Mouse (Mus musculus): Measurements from ENCODE around the gene Oaz2.

Gene Oaz2

DNA sequence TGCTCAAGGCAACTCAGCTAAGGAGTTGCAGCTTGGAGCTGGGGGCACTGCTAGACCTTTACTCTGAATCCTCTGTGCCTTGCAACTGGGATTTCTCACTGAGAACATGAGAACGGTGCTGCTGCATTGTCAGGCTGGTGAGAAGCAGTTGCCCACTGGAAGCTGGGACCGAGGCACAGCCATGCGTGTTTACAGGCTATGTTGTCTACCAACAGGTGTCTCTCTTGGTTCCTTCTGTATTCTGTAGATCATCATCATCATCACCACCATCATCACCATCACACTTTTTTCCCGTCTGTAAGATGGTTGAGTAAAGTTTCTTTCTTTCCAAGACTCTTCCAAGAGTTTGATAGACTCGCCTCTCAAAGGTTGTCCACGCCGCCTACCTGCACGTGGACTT, at the start of gene Oaz2:
Gene Oaz2, plus strand, starts transcription at position 301 of the 400 bp plus-strand sequence.
- in situ Hi-C loops (cut with MboI) = no loop called here

DNA sequence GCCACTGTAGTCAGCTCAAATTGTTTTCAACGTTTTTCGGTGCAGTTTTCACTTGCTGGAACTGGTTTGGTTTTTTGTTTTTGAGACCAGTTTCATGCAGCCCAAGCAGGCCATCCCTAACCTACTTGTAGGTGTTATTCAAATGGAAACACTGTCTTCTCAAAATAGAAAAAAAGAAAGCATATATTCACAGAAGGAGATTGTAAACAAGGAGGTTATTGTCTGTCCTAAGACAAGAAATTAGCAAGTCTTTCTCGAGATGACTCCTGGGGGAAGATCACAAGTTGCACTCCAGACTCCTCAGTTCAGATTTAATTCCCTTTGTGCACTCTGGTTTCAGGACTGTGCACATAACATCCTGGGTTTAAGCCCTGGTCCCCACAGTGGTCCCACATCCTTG, 48.5 kb upstream of the Oaz2 start:
- in situ Hi-C loops (cut with MboI) = no loop called here

DNA sequence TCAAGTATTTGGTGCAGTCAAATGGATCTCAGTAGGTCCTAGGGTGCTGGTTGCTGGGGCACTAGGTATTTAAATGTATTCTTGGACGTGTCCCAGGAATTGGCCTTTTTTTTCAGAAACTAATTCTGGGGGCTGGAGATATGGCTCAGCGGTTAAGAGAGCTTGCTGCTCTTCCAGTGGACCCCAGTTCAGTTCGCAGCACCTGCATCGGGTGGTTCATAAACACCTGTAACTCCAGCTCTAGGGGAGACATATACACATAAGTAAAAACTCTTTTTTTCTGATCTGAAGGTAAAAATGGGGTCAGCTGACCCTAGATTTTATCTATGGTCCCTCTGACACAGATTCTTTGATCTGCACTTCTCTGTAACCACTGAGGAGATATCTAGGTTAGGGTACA, 46.6 kb upstream of the Oaz2 start:
- in situ Hi-C loops (cut with MboI) = no loop called here

DNA sequence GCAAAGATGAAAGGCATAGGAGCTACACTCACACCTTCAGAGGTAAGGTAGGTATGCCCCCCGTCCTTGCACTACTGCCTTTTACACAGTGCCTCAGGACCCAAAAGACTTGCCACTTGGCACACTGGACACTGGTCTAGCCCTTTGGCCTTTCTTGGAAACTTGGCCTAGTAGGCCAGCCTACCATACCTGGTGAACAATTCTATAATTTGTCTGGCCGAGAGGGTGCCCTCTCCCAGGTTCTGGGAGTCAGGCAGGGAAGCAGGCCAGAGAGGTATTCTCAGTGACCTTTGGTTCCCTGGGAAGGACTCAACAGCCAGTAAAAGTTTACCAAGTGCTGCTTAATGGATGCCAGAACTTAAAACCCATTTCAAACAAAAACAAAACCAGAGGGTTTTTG, 46.1 kb upstream of the Oaz2 start:
- in situ Hi-C loops (cut with MboI) = no loop called here

DNA sequence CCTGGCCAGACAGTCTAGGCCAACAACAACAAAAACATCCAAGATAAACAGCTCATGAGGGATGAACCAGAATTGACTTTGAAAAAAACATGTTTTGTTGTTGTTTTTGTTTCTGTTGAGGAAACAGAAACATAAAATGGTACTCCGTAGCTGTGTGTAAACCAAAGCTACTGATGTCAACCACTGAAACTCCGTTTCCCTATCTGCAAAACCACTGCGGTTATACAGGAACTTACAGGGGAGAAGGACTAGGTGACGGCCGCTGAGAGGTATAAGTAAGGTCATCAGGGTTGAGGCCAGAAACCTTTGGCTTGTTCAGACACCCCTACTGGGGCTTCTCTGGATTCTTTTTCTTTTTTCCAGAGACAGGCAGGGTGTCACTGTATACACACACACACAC, 45.0 kb upstream of the Oaz2 start:
- in situ Hi-C loops (cut with MboI) = no loop called here

DNA sequence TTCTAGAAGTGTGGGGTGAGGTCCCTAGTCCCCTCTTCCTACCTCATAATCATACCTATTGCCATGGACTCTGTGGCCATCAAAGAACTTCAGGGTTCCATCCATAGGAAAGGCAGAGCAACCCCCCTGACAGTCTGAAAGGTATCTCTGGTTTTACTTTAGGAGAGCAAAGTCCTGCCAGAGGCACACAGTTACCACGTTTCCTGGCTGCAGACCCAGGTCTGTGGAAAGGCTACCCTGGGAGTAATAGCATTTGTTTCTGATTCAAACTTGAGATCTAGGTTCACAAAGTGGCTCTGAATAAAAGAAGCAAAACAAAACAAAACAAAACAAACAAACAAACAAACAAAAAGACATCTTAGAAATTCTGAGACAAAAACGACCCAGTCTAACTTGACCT, 43.5 kb upstream of the Oaz2 start:
- in situ Hi-C loops (cut with MboI) = no loop called here

DNA sequence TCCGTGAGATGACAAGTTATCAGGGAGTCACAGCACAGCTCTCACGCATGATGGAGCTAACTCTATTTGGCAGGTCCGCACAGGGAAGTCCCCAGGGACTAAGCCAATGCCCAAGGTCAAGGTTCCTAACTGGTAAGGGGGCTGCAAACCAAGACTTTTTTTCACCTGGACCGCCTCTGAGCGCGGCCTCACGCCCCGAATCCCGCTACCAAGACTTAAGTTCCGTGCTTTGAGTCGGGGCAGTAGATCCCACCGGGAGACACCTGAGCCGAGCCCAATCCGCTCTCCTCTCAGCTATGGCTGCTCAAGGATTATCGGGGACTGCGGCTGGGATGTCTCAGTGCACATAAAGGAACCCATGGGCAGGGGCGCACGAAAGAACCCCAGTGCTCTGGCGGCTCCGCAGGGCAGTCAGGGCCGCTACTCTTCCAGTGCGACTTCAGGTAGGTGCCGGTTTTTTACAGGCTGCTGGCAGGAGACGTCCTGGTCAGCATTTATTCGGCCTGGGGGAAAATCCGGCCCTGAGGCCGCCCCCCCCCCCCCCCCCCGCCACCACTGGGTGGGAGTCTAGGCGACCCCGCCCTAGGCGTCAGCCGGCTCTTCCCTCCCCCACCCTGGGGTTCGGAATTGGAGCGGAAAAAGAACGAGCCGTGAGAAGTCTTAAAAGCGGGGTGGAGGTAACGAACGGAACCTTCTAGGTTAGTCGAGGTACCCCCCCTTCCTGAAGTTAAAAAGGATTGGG, 38.6 kb upstream of the Oaz2 start, which contains the start of gene Rbpms2:
Gene Rbpms2, plus strand, starts transcription at position 624 of the 742 bp plus-strand sequence.
- in situ Hi-C loops (cut with MboI) = no loop called here

DNA sequence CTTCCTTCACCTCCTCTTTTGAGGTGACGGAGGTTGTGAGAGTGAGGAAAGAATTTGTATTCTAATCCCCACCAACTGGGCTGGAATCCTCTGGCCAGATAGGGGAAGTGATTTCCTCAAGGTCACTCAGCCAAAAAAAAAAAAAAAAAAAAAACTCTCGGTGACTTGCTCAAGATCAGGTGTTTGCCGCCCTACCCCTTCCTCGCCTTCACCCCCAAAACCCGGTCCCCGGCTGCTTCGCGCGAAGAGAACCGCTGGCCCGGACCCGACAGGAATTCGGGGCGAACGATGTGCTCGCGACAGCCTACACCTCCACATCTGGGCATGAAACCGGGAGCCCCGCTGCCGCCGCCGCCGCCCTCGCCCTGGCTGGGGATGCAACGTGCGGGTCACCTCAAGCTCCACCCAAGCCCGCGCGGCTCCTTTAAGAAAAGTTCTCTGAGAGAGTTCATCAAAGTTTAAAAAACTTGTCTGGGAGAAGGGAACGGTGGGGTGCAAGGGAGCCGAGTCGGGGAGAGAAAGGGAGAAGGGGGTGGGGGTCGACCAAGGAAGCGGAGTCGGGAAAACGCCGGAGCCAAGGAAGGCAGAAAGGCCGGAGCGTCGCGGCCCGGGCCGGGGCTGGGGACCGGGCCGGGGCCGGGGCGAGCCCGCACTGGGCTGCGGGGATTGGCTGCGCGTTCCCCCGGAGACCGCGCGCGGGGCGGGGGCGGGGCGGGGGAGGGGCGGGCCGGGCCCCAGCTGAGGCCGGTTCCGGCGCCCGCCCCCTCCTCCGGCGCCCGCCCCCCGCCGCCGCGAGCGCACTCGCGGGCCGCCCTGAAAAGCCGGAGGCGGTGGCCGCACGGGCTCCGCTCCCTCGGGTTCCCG, 37.8 kb upstream of the Oaz2 start:
- in situ Hi-C loops (cut with MboI) = no loop called here

DNA sequence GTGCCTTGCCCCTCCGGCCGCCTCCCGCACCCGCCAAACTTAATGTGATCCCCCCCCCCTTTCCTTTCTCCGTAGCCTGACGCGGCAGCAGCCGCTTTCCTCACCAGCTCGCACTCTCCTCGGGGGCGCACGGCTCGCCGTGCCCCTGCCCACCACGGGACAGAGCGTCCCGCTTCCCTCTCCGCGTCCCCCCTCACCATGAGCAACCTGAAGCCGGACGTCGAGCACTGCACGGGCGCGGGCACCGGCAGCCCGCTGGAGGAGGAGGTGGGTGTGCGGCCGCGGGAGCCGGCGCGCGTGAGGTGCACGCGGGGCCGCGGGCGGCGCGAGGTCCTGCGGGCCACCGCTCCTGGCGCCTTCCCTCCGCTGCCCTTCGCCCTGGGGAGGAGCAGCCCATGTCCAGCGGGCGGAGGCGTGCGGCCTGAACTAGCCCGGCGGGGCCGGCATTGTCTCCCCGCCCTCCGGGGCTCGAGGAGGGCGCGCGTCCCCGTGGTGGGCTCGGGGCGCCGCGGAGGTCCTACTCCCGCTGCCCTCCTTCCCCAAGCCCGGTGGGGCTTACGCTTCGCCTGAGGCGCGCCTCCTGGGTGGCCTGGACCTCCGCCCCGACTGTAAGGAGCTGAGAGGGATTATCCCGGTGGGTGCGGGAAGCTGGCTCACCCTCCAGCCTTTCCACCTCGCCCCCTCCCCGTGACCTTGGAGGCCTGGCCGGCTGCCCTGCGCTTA, 37.0 kb upstream of the Oaz2 start:
- in situ Hi-C loops (cut with MboI) = no loop called here

DNA sequence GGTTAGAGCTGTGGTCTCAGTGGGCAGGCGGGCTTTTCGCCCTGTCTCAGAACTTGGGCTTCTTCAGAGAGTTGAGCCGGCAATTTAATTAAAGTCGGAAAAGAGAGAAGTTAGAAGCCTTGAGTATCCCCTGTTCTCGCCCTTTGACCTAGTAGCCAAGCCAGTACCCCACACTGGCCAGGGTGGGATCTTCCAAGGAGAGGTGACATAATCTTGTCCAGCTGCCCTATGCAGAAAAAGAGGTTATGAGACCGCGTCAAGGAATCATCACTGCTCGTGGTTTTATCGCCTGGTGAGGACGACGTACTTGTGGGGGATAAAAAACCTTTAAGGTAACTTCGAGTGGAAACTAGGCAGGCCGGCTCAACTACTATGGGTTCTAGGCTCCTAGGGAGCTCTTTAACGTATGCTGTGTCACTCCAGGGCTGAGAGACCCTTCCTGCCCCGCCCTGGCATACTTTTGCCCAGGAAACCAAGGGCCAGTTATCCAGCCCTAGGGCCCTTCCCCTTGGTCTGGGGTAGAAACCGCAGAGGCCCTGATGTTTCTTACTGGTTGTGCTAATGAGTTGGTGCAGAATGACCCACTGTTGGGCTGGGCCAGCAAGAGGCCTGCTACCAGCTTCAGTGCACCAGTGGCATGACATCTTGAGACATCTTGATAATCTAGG, 36.3 kb upstream of the Oaz2 start:
- in situ Hi-C loops (cut with MboI) = no loop called here

DNA sequence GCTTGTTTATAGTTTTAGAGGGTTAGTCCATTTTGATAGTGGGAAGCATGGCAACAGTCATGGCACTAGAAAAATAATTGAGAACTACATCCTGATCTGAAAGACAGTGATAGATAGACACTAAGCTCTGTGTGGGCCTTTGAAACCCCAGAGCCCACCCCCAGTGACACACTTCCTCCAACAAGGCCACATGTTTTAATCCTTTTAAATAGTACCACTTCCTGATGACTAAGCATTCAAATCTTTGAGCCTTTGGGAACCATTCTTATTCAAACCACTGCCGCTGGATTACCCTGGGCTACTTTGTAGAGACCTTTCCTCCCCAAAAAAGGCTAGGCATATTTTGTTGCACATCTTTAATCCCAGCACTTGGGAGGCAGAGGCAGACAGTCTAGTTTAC, 32.0 kb upstream of the Oaz2 start:
- in situ Hi-C loops (cut with MboI) = no loop called here

DNA sequence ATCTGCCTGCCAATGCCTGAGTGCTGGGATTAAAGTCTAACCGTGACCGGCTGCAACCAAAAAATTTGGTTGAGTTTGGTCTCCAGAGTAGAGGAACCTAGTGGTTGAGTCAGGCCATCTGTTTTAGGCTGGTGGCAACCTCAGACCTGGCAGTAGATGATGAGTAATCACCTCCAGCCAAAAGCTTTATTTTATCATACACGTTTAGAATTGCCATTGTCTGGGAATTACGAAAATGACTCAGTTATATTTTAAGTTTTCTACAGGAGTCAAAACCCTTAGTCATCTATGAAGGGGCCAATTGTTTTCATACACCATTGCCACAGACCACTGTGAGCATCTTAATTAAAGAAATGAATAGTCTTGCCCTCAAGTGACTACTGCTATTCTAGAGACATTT, 30.9 kb upstream of the Oaz2 start:
- in situ Hi-C loops (cut with MboI) = no loop called here

DNA sequence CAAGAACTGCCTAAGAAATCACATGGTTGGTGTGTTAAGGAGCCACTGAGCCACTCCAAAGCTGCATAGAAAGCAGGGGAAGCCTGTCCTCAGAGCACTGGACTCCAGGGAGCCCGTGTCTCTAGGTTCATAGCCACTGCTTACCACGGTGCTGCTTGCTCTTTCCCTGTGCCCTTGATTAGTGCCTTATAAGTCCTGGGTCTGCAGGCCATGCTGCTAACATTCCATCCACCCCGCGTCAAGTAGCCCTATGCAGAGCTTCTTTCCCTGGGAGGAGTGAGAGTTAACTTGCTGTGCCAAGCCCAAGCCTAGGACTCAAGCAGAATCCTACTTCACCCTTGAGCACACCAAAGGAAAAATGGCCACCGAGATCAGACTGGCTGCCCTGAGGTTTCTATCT, 28.7 kb upstream of the Oaz2 start:
- in situ Hi-C loops (cut with MboI) = no loop called here

DNA sequence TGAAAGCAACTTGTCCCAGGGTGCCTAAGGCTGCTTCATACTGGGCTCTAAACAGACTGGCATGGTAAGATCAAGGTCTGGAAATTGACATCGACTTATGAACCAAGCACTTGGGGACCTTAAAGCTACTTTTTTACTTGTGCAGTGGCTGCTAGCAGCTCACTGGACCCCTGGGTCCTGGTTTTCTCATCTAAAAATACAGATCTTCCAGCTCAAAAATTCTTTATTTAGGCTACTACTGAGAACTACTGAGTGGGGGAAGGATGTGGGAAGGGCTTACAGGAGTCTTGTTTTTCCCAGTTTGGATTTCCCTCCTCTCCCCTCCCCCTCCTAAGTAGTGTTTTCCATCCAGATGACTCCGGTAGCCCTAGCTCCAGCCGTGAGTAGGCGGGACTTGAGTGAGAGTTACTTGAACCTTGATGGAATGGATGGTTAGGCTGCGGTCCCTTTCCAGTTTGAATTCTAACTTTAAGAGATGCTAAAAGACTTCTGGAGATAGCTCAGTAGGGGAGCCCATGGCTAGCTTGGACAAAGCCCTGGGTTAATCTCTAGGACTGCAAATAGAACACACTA, 26.9 kb upstream of the Oaz2 start:
- in situ Hi-C loops (cut with MboI) = no loop called here

DNA sequence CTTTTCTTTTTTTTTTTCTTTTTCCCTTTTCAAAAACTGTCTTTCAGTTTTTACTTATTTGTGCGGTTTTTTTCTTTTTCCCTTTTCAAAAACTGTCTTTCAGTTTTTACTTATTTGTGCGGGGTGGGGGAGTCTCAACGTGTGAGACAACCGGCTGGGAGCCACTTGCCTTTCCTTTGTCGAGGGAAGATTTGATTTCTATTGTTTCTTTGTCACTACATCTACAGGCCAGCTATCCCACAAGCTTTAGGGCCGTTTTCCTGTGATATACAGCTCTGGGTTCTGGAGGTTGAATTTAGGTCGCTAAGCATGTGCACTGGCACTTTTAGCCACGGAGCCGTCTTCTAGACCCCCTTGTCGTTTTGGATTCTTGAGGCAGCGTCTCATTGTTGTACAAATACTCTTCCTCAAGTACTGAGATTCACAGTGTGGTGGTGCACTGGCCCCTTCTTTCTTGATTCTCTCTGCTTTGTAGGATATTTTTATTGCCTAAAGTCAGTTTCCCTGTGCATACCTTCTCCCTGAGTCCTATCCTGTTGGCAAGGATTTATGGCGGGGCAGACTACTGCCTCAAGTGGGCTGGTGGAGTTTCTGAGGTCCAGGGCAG, 26.3 kb upstream of the Oaz2 start:
- in situ Hi-C loops (cut with MboI) = no loop called here

DNA sequence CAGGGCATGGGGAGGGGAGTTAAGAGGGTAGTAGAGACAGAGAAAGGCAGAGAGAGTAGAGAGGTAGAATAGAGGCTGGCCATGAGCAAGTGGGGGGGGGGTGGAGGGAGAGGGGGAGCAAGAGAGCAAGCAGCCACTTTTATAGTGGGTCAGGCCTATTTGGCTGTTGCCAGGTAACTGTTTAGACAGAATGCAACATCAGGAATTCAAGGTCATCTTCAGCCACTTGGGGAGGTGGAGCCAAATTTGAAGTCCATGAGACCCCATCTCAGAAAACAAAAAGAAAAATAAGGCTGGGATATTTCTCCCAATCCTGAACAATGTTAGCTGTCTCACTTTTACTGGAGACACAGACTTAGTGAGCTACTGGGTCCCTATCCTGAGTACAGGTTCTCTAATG, 25.3 kb upstream of the Oaz2 start:
- in situ Hi-C loops (cut with MboI) = no loop called here

DNA sequence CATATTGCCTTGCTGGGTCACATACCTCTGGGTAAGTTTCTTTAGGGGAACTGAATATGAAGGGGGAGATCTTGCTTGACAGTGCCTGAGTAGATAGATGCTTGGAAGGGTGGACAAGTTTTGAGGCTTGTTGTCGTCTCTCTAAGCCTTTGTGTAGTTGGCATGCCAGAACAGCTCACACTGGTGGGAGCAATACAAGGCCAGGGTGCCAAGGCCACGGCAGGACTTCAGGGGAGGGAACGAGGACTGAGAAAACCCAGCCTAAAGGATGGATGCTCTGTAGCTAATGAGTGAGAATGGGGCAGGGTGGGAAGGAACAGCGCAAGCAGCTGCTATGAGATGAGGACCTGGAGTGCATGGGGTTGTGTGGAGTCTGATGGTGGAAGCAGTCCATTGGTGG, 22.8 kb upstream of the Oaz2 start:
- in situ Hi-C loops (cut with MboI) = no loop called here

DNA sequence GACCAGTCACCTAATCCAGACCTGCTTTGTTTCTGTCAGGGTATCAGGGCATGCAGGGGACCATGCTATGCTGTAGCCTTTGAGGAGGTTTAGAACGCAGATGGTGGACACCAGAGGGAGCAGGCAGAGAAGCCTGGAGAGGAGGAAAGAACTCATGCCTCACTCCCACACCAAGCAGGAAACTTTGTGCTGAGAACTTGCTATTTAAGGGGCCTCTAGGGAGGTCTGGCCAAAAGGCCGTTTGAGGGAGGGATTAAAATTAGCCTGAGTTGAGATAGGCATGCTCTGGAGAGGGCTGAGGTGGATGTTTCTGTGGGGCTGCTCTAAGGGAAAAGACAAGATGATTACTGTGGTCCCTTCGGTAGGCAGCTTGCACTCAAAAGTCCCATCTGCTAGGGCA, 21.8 kb upstream of the Oaz2 start:
- in situ Hi-C loops (cut with MboI) = no loop called here

DNA sequence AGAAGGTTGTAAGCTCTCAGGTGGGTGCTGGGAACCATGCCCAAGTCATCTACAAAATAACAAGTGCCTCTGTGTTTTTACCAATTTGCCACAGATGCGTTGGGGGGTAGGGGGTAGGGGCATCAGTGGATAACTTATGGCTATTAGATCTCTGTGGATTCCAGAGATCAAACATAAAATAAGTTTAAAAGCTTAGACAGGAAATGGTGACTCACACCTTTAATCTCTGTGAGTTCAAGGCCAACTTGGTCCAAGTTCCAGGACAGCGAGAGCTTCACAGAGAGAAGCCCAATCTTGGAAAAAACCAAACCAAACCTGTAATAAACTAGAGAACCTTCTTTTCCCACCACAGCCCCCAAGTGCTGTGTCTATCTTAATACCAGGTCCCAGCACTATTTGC, 21.0 kb upstream of the Oaz2 start:
- in situ Hi-C loops (cut with MboI) = no loop called here

DNA sequence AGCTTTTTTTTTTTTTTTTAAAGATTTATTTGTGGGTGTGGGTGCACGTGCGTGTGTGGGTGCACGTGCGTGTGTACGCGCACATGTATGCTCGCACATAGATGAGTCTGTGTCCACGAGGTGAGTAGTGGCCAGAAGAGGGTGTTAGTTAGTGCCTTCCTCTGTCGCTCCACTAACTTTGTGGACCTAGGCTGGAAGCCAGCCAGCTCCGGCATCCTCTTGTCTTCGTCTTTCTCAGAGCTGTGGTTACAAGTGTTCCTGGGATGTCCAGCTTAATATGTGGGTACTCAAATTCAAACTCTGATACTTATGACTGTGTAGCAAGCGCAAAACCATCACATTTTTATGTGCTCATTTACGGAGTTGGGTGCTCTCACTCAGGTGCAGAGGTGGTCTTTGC, 19.1 kb upstream of the Oaz2 start:
- in situ Hi-C loops (cut with MboI) = no loop called here

DNA sequence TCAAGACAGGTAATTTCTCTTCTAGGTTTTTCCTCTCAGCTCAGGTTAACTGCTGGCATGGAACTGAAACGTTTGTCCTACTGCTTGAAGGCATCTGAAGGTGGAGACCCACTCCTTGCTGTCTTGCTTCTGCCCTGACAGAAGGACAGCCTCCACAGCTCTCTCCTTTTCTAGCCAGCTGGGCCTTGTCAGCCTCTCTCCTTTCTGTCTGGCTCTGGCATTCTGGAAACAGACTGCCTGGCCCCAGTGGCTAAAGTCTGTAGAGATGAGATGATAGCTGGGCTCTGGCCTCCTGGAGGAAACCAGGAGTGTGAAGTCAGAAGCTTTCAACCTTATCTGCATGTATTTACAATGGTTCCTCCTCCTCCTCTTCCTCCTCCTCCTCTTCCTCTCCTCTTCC, 17.8 kb upstream of the Oaz2 start:
- in situ Hi-C loops (cut with MboI) = no loop called here

All from mature B cell (primary cell).